Mouse (Mus musculus): ENCODE measurements around the gene Med29. TPM values are rescaled to one million over a fixed set of nuclear protein-coding genes. Genes with fewer than 3 reads are reported as not detected.
A peak's percentile ranks its signal among the peaks of the same experiment; 100 is the strongest.

The Med29 gene
- polyA plus RNA-seq, 1 experiment from 2014 or later = 54.3 TPM

DNA sequence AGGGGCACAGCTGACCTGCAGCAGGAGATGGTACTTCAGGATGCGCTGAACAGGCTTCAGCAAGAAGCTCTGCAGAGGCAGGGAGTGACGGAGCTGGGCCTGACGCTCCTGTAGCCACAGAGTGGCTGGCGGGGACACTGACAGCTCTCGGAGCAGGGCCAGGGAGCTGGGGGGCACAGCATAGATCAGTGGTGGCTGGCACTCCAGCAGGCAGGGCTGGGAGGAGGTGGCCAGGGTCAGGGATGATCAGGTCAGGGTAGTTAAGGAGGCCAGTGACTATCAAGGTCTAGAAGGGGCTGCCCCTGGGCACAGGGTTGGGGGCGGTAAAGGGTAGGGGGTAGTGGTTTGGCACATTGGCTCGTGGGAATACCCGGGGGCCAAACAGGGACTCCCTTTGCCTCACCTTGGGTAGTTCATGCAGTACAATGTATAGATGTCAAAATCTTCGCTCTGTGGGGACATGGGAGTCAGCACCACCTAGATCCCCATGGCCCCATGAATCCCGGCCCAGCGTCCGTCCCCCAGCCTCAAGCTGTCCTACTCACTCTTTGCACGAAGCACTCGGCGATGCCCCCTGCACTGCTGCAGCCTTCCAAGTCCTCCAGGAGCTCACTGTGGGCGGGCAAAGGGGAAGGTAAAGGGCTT, 24.1 kb downstream of the Med29 start:
- 88% methylated on average over 16 of the region's 16 CpGs for WGBS (ENCODE audit: insufficient replicate concordance)
- 0 out of 2 replicates have a peak overlapping the region, but pooled peaks have one; percentile 22 for H3K9ac ChIP-seq (ENCODE audit: low read depth, low read length)
- peaks cover 13% of the 10 kb centered on the region for H3K4me1 ChIP-seq (ENCODE audit: control insufficient read depth, insufficient read depth, low read length)
- H3K4me2 ChIP-seq = no peak overlapping the region
- no peak overlapping the region for H3K27ac ChIP-seq (ENCODE audit: low read depth, low read length)
- ATAC-seq (replicated peaks; ENCODE audit: insufficient number of reproducible peaks, low FRiP score, low TSS enrichment) = no peak
- peaks cover 37% of the 10 kb centered on the region for H3K36me3 ChIP-seq (ENCODE audit: control insufficient read depth, insufficient read depth, low read length)
- H3K9me3 ChIP-seq (replicated peaks; ENCODE audit: control insufficient read depth, low read length) = no peaks in the 10 kb centered on the region
- H3K4me3 ChIP-seq (ENCODE audit: low read depth, low read length) = no peak overlapping the region
- no peaks in the 10 kb centered on the region for H3K27me3 ChIP-seq (ENCODE audit: control insufficient read depth, insufficient read depth, low read length)

DNA sequence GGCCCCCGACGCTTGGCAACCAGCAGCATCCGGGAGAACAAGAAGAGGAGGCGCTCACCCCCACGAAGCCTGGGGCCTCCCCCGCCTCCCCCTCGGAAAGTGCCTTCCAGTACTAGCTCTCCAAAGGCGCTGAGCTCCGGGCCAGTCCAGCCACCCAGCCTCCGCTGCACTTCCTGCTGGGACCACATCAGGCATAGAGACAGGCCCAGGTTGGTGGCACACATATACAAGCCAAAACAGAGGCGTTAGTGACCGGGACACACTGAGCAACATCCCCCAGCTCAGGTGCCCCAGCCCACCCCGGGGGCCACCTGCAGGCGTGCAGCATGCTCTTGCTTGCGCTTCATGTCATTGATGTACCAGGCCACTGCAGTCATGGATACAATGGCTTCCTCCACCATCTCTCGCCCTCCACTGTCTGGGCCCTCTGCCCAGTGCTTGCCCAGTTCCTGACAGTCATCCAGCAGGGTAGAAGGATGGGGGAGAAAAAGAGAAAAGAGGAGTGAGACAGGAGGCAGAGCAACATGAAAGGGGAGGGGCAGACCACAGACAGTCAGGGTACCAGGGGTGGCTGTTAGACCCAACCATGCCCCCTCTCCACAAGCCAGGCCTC, 24.7 kb downstream of the Med29 start:
- H3K4me1 ChIP-seq (ENCODE audit: control insufficient read depth, insufficient read depth, low read length) = peaks cover 13% of the 10 kb centered on the region
- ATAC-seq (replicated peaks; ENCODE audit: insufficient number of reproducible peaks, low FRiP score, low TSS enrichment) = no peak
- 88% methylated on average over 16 of the region's 16 CpGs for WGBS (ENCODE audit: insufficient replicate concordance)
- no peaks in the 10 kb centered on the region for H3K9me3 ChIP-seq (replicated peaks; ENCODE audit: control insufficient read depth, low read length)
- H3K36me3 ChIP-seq (ENCODE audit: control insufficient read depth, insufficient read depth, low read length) = peaks cover 38% of the 10 kb centered on the region
- no peak overlapping the region for H3K27ac ChIP-seq (ENCODE audit: low read depth, low read length)
- 0 out of 2 replicates have a peak overlapping the region, but pooled peaks have one; percentile 22 for H3K9ac ChIP-seq (ENCODE audit: low read depth, low read length)
- no peak overlapping the region for H3K4me2 ChIP-seq
- H3K4me3 ChIP-seq (ENCODE audit: low read depth, low read length) = no peak overlapping the region
- no peaks in the 10 kb centered on the region for H3K27me3 ChIP-seq (ENCODE audit: control insufficient read depth, insufficient read depth, low read length)

DNA sequence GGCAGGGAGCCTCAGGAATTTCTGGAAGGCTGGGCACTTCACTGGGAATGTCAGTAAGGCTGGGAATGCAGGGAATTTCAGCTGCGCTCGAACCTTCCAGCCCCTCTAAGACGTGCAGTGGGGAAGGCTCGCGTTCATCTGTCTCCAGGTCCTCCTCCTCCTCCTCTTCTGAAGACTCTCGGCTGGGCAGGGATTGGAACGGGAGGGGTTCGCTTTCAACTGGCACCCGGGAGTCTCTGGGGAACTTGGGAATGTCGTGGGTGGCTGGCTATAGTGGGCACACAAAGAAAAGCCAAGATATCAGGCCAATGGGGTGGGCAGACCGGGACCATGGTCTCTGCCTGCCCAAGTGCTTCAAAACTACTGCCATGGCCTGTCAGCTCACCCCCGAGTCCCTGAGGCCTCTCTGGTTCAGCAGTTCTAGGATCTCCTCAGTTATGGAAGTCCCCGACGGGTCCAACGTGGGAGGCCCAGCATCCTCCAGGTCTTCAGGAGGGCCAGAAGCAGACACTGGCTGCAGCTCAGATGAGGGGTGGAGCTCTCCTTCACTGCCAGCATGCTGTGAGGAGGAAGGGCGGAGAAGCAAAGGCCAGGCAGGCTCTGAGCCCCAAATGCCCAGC, 30.0 kb downstream of the Med29 start:
- Histone ChIP-seq H3K4me1 (ENCODE audit: control insufficient read depth, insufficient read depth, low read length) (peaks cover 16% of the 10 kb centered on the region), H3K9me3 (replicated peaks; ENCODE audit: control insufficient read depth, low read length) (no peaks in the 10 kb centered on the region), H3K4me2 (no peak overlapping the region), H3K4me3 (ENCODE audit: low read depth, low read length) (no peak overlapping the region), H3K9ac (ENCODE audit: low read depth, low read length) (no peak overlapping the region), H3K27me3 (ENCODE audit: control insufficient read depth, insufficient read depth, low read length) (no peaks in the 10 kb centered on the region), H3K27ac (ENCODE audit: low read depth, low read length) (peak overlapping the region; percentile 46), H3K36me3 (ENCODE audit: control insufficient read depth, insufficient read depth, low read length) (peaks cover 53% of the 10 kb centered on the region)
- 65% methylated on average over 16 of the region's 16 CpGs for WGBS (ENCODE audit: insufficient replicate concordance)
- no peak for ATAC-seq (replicated peaks; ENCODE audit: insufficient number of reproducible peaks, low FRiP score, low TSS enrichment)

DNA sequence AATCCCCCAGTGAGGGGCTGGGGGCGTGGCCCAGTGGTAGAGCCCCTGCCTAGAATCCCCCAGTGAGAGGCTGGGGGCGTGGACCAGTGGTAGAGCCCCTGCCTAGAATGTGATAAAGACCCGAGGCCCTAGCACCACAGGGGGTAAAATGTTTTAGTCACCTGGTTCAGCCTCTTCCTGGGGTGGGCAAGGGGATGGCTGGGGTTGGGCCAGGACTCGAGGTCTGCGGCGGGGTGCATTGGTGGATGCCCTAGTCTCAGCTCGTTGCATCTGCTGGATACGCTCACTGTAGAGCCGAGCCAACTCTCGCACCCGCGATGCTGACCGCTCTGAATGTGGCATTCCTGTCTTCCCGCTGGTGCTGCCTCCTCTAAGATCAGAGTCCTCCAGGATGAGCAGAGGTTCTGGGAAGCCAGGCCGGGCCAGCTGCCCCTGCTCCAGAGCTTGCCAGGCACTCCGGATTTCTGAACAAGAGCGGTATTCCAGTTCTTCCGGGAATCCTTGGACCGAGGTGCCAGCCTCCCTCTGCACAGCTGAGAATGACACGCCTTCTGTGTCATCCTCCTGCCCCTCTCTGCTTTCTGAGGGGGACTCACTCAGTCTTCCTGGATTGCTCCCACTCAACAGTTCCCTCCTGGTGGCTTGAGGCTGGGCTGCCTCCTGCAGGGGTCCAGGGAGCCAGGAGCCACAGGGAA, 30.7 kb downstream of the Med29 start:
- 85% methylated on average over 20 of the region's 20 CpGs for WGBS (ENCODE audit: insufficient replicate concordance)
- no peaks in the 10 kb centered on the region for H3K27me3 ChIP-seq (ENCODE audit: control insufficient read depth, insufficient read depth, low read length)
- H3K9me3 ChIP-seq (replicated peaks; ENCODE audit: control insufficient read depth, low read length) = no peaks in the 10 kb centered on the region
- H3K27ac ChIP-seq (ENCODE audit: low read depth, low read length) = peak overlapping the region; percentile 46
- no peak overlapping the region for H3K4me2 ChIP-seq
- H3K4me1 ChIP-seq (ENCODE audit: control insufficient read depth, insufficient read depth, low read length) = peaks cover 23% of the 10 kb centered on the region
- H3K4me3 ChIP-seq (ENCODE audit: low read depth, low read length) = no peak overlapping the region
- H3K36me3 ChIP-seq (ENCODE audit: control insufficient read depth, insufficient read depth, low read length) = peaks cover 46% of the 10 kb centered on the region
- no peak for ATAC-seq (replicated peaks; ENCODE audit: insufficient number of reproducible peaks, low FRiP score, low TSS enrichment)
- H3K9ac ChIP-seq (ENCODE audit: low read depth, low read length) = no peak overlapping the region

DNA sequence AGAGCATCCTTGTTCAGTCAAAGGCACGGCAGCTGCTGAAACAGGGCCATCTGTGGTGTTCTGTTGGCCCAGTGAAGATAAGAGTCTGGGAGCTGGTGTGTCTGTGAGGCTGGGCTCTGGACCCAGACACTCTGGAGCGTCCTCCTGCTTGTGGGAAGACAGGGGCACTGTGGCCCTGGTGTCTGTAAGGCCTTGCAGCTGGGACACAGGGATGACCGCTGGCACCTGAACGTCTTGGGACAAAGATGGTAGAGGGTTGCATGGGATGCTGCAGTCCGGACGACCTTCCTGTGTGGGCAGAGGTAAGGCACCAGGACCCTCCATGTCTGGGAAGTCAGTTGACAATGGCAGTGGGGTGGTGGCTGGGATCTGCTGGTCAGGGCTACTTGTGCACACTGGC, 32.2 kb downstream of the Med29 start:
- H3K4me3 ChIP-seq (ENCODE audit: low read depth, low read length) = no peak overlapping the region
- ATAC-seq (replicated peaks; ENCODE audit: insufficient number of reproducible peaks, low FRiP score, low TSS enrichment) = no peak
- H3K27me3 ChIP-seq (ENCODE audit: control insufficient read depth, insufficient read depth, low read length) = no peaks in the 10 kb centered on the region
- H3K36me3 ChIP-seq (ENCODE audit: control insufficient read depth, insufficient read depth, low read length) = peaks cover 42% of the 10 kb centered on the region
- 88% methylated on average over 6 of the region's 6 CpGs for WGBS (ENCODE audit: insufficient replicate concordance)
- no peak overlapping the region for H3K4me2 ChIP-seq
- H3K9ac ChIP-seq (ENCODE audit: low read depth, low read length) = no peak overlapping the region
- H3K4me1 ChIP-seq (ENCODE audit: control insufficient read depth, insufficient read depth, low read length) = peaks cover 27% of the 10 kb centered on the region
- no peaks in the 10 kb centered on the region for H3K9me3 ChIP-seq (replicated peaks; ENCODE audit: control insufficient read depth, low read length)
- H3K27ac ChIP-seq (ENCODE audit: low read depth, low read length) = no peak overlapping the region

DNA sequence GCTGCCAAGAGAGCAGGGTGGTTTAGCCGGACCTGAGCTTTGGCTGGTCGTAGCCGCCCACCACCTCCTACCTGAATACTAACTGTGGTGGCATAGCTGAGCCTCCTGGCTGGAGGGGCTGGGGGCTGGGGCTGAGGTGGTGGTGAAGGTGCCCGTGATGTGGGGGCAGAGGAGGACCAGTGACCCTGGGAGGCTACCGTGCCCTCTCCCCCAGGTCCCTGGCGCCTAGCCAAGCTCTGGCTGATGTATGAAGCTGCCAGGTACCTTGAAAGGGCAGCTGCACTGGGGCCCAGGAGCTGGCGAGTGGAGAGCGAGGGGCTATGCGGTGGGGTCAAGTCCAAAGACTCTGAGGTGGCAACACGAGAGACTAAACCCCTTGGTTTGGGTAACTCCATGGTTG, 32.7 kb downstream of the Med29 start:
- ATAC-seq (replicated peaks; ENCODE audit: insufficient number of reproducible peaks, low FRiP score, low TSS enrichment) = no peak
- Histone ChIP-seq H3K27ac (ENCODE audit: low read depth, low read length) (no peak overlapping the region), H3K4me3 (ENCODE audit: low read depth, low read length) (no peak overlapping the region), H3K27me3 (ENCODE audit: control insufficient read depth, insufficient read depth, low read length) (no peaks in the 10 kb centered on the region), H3K36me3 (ENCODE audit: control insufficient read depth, insufficient read depth, low read length) (peaks cover 41% of the 10 kb centered on the region), H3K4me2 (no peak overlapping the region), H3K9ac (ENCODE audit: low read depth, low read length) (no peak overlapping the region), H3K4me1 (ENCODE audit: control insufficient read depth, insufficient read depth, low read length) (peaks cover 27% of the 10 kb centered on the region), H3K9me3 (replicated peaks; ENCODE audit: control insufficient read depth, low read length) (no peaks in the 10 kb centered on the region)
- 83% methylated on average over 10 of the region's 10 CpGs for WGBS (ENCODE audit: insufficient replicate concordance)

DNA sequence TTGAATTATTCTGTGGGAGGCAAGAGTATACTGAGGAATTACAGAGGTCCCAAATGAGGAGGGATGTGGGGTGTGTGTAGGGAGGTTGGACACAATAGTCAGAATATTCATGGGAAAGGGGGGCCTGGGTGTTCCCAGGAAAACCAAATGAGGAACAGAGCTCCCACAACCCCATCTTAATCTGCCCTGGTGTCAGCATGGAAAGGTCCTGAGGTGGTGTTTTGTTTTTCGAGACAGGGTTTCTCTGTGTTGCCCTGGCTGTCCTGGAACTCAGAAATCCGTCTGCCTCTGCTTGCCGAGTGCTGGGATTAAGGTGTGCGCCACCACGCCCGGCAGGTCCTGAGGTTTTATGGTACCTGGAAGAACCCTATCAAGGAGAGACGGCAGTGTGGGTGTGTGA, 34.1 kb downstream of the Med29 start:
- no peaks in the 10 kb centered on the region for H3K9me3 ChIP-seq (replicated peaks; ENCODE audit: control insufficient read depth, low read length)
- H3K4me2 ChIP-seq = peak overlapping the region; percentile 33; the same call in 1 of the 2 replicates
- no peaks in the 10 kb centered on the region for H3K27me3 ChIP-seq (ENCODE audit: control insufficient read depth, insufficient read depth, low read length)
- no peak overlapping the region for H3K4me3 ChIP-seq (ENCODE audit: low read depth, low read length)
- H3K27ac ChIP-seq (ENCODE audit: low read depth, low read length) = peak overlapping the region; percentile 87
- no peak for ATAC-seq (replicated peaks; ENCODE audit: insufficient number of reproducible peaks, low FRiP score, low TSS enrichment)
- peaks cover 42% of the 10 kb centered on the region for H3K36me3 ChIP-seq (ENCODE audit: control insufficient read depth, insufficient read depth, low read length)
- H3K9ac ChIP-seq (ENCODE audit: low read depth, low read length) = no peak overlapping the region
- 51% methylated on average over 7 of the region's 7 CpGs for WGBS (ENCODE audit: insufficient replicate concordance)
- H3K4me1 ChIP-seq (ENCODE audit: control insufficient read depth, insufficient read depth, low read length) = peaks cover 27% of the 10 kb centered on the region

DNA sequence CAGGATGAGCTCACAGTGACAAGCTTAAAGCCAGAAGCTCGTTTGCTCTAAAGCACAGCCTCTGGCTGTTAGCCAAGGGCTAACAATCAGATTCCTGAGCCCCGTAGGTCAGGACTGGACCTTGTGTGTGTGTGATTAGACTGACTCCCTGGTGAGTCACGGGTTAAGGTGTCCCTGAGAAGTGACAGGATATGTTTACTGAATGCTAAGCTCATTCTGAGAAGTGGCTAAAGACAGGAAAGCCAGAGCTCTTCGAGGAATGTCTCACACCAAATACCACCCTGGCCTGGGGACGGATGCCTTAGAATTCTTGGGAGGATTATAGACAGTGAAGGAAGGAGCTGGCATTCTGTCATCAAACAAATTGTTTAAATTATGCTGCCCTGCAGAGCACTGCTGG, 34.5 kb downstream of the Med29 start:
- peak overlapping the region; percentile 59 for H3K9ac ChIP-seq (ENCODE audit: low read depth, low read length)
- no peak for ATAC-seq (replicated peaks; ENCODE audit: insufficient number of reproducible peaks, low FRiP score, low TSS enrichment)

More for the DNA sequence above, 34.5 kb downstream of the Med29 start:
- Histone ChIP-seq H3K27ac (ENCODE audit: low read depth, low read length) (peak overlapping the region; percentile 87), H3K27me3 (ENCODE audit: control insufficient read depth, insufficient read depth, low read length) (no peaks in the 10 kb centered on the region), H3K4me1 (ENCODE audit: control insufficient read depth, insufficient read depth, low read length) (peaks cover 27% of the 10 kb centered on the region), H3K36me3 (ENCODE audit: control insufficient read depth, insufficient read depth, low read length) (peaks cover 46% of the 10 kb centered on the region), H3K9me3 (replicated peaks; ENCODE audit: control insufficient read depth, low read length) (no peaks in the 10 kb centered on the region), H3K4me2 (peak overlapping the region; percentile 33), H3K4me3 (ENCODE audit: low read depth, low read length) (no peak overlapping the region)
- WGBS (ENCODE audit: insufficient replicate concordance) = 1% methylated on average over 5 of the region's 5 CpGs
